Mouse (Mus musculus) liver, embryonic 14.5 days (tissue): ENCODE data around the gene Zfand4.

Experiments used
- CTCF ChIP-seq: IDR thresholded peaks from 2 replicates; pipeline ENCODE4 v1.5.1; 2016; ENCODE audit warnings: antibody characterized with exemption, low read depth, control low read depth
- EP300 ChIP-seq: IDR thresholded peaks from 2 replicates; pipeline ENCODE4 v1.6.1; 2016; ENCODE audit warnings: antibody characterized with exemption, low read depth

- no peak for TF ChIP-seq EP300
- no peak for TF ChIP-seq CTCF
These were observed 4.4 kb upstream of the Zfand4 start for GRCm38 (mm10) chr6:116259649-116260048.
